Mouse (Mus musculus): ENCODE data around the gene Pknox2.

DNA sequence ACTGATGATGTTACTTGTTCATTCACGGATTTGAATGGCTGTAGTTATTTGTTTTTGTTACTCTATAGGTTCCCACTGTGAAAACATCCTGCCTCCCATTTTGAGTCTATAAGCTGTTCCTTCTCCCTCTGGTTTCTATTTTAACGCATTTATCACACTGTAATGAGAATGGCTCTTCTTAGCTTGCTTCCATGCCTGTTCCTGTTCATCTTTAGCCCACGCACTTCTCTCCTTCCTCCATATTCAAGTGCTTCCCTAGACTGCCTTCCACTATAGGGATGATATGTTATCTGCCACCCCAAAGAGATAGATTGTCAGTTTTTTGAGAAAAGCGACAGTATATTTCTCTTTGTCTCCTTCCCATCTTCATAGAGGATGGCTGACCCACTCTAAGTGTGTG lies 246.7 kb downstream of the Pknox2 start:
- TF ChIP-seq CTCF (IDR thresholded peaks at IDR 0.05; ENCODE audit: insufficient read depth, low read length) (no peak), POLR2A (IDR thresholded peaks at IDR 0.05; ENCODE audit: borderline replicate concordance, extremely low read depth, low read depth, low read length) (no peak)

Data from lung, adult 2 months (tissue).